ENCODE assay signal across 9 mouse cellular contexts in genomic region chr15:81399297-81399637, GRCm38 (mm10). TPM values are rescaled to one million over a fixed set of nuclear protein-coding genes. Genes with fewer than 3 reads are reported as not detected.
A peak's percentile ranks its signal among the peaks of the same experiment; 100 is the strongest.
DNase-seq lines count a peak whose midpoint lies in the region; ATAC-seq and TF ChIP-seq lines count a peak whose summit lies in the region.
"Had no signal": no experiment of that assay in that cellular context is flagged by ENCODE, and none has a peak within 500 bp of the region (broad histone marks: within the 10 kb centered on the region; RNA-seq: fewer than 3 reads in every experiment).

No protein-coding gene starts in this region.

- intact Hi-C loops in gastrocnemius, postnatal 36 days (cut with DNase I) = no loop called here

- 0% methylated on average over 21 of the region's 21 CpGs for WGBS in thymus, adult 2 months
- WGBS in liver, embryonic 13.5 days (ENCODE audit: insufficient replicate concordance) = 0% methylated on average over 21 of the region's 21 CpGs

- peaks cover 43% of the 10 kb centered on the region for H3K4me1 ChIP-seq in erythroblast, embryonic 14.5 days (ENCODE audit: control insufficient read depth)
- H3K4me1 ChIP-seq in thymus, adult 2 months (replicated peaks; ENCODE audit: control insufficient read depth, insufficient read depth, low read length) = no peaks in the 10 kb centered on the region
- H3K4me1 ChIP-seq in liver, embryonic 13.5 days (replicated peaks) = peaks cover 50% of the 10 kb centered on the region

- peak overlapping the region; percentile 95 for H3K4me3 ChIP-seq in erythroblast, embryonic 14.5 days (replicated peaks)
- peak overlapping the region; percentile 93 for H3K4me3 ChIP-seq in thymus, adult 2 months (ENCODE audit: control insufficient read depth, insufficient read depth, low read length)
- peak overlapping the region; percentile 97 for H3K4me3 ChIP-seq in liver, embryonic 13.5 days (replicated peaks)

- peaks cover 5% of the 10 kb centered on the region for H3K36me3 ChIP-seq in erythroblast, embryonic 14.5 days (ENCODE audit: control insufficient read depth)
- no peaks in the 10 kb centered on the region for H3K36me3 ChIP-seq in thymus, adult 2 months (ENCODE audit: control insufficient read depth, insufficient read depth, low read length)
- H3K36me3 ChIP-seq in liver, embryonic 13.5 days = no peaks in the 10 kb centered on the region

- TF ChIP-seq POLR2A in thymus, adult 2 months (IDR thresholded peaks at IDR 0.05; ENCODE audit: control insufficient read depth, extremely low read depth, insufficient read depth, low read length, poor library complexity) = no peak

- TF ChIP-seq CTCF in thymus, adult 2 months (IDR thresholded peaks at IDR 0.05; ENCODE audit: borderline replicate concordance, control insufficient read depth, extremely low read depth, insufficient read depth, low read length, poor library complexity) = no peak

- H3K27me3 ChIP-seq in erythroblast, embryonic 14.5 days (ENCODE audit: control insufficient read depth) = no peaks in the 10 kb centered on the region
- H3K27me3 ChIP-seq in thymus, adult 2 months (ENCODE audit: control insufficient read depth, insufficient read depth, low read length) = no peaks in the 10 kb centered on the region
- no peaks in the 10 kb centered on the region for H3K27me3 ChIP-seq in liver, embryonic 13.5 days

- DNase-seq in thymus, adult 2 months = no peak
- no peak for DNase-seq in thymus, postnatal 4 days
- no peak for DNase-seq in liver, embryonic 13.5 days
- no peak for DNase-seq in right cerebral cortex, postnatal 10 days (ENCODE audit: low spot score in 2 of 2)
- no peak for DNase-seq in layer of hippocampus, adult 11-12 months (ENCODE audit: low spot score)
- DNase-seq in gastrocnemius, postnatal 36 days = no peak

- ATAC-seq in erythroblast, adult 5-6 weeks (replicated peaks; ENCODE audit: low FRiP score, poor library complexity, severe bottlenecking) = no peak; the same call in 1 of the 2 replicates
- ATAC-seq in liver, embryonic 13.5 days (ENCODE audit: low read depth) = no peak; the same call in 1 of the 2 replicates

- peak overlapping the region; percentile 73 for H3K27ac ChIP-seq in thymus, adult 2 months (ENCODE audit: control insufficient read depth, insufficient read depth, low read length)
- H3K27ac ChIP-seq in liver, embryonic 13.5 days = peak overlapping the region; percentile 89

- H3K4me2 ChIP-seq in liver, embryonic 13.5 days = peak overlapping the region; percentile 98

- H3K9me3 ChIP-seq in erythroblast, embryonic 14.5 days (ENCODE audit: control insufficient read depth, low read length) = no peaks in the 10 kb centered on the region
- H3K9me3 ChIP-seq in liver, embryonic 13.5 days (replicated peaks) = no peaks in the 10 kb centered on the region

- peak overlapping the region; percentile 96 for H3K9ac ChIP-seq in liver, embryonic 13.5 days

RNA-seq across cellular contexts. Expression of gene St13, which starts 0.6 kb away (rescaled TPM):
- 4.7 and 4.8 TPM in 2 replicates for polyA plus RNA-seq in erythroblast, embryonic 14.5 days (2012)
- 14.8 and 48.3 TPM in 2 replicates for total RNA-seq in erythroblast, adult 5-6 weeks (2015; ENCODE audit: low replicate concordance)
- total RNA-seq in erythroblast, adult 5-6 weeks (2017; ENCODE audit: low replicate concordance) = 27.7 and 35.1 TPM in 2 replicates
- polyA plus RNA-seq in thymus, adult 2 months (2012; rRNA removed) = 20.5 and 22.4 TPM in 2 replicates
- polyA plus RNA-seq in liver, embryonic 13.5 days (2015; fragmentation: Nextera tagmentation; extraction: Ambion mirVana) = 77.9 and 98.0 TPM in 2 replicates
- total RNA-seq in gastrocnemius, postnatal 36 days (2021) = 10 to 100 TPM; 79.6 to 81.0 TPM

RNA-seq across cellular contexts. Expression of gene Xpnpep3, which starts 0.7 kb away (rescaled TPM):
- polyA plus RNA-seq in erythroblast, embryonic 14.5 days (2012) = 0.03 and 0.06 TPM in 2 replicates
- 0.63 and 3.8 TPM in 2 replicates for total RNA-seq in erythroblast, adult 5-6 weeks (2015; ENCODE audit: low replicate concordance)
- total RNA-seq in erythroblast, adult 5-6 weeks (2017; ENCODE audit: low replicate concordance) = 3.3 and 7.2 TPM in 2 replicates
- 15.9 and 18.0 TPM in 2 replicates for polyA plus RNA-seq in thymus, adult 2 months (2012; rRNA removed)
- polyA plus RNA-seq in liver, embryonic 13.5 days (2015; fragmentation: Nextera tagmentation; extraction: Ambion mirVana) = 6.2 and 7.7 TPM in 2 replicates
- 1 to 10 TPM; 5.7 to 7.2 TPM for total RNA-seq in gastrocnemius, postnatal 36 days (2021)

RNA-seq across cellular contexts. Expression of gene Dnajb7, which starts 8.8 kb away (rescaled TPM):
- 0.03 and 0.04 TPM in 2 replicates for polyA plus RNA-seq in erythroblast, embryonic 14.5 days (2012)
- not detected in 2 replicates for total RNA-seq in erythroblast, adult 5-6 weeks (2015; ENCODE audit: low replicate concordance)
- total RNA-seq in erythroblast, adult 5-6 weeks (2017; ENCODE audit: low replicate concordance) = not detected in 2 replicates
- polyA plus RNA-seq in thymus, adult 2 months (2012; rRNA removed) = not detected in 2 replicates
- polyA plus RNA-seq in liver, embryonic 13.5 days (2015; fragmentation: Nextera tagmentation; extraction: Ambion mirVana) = 0.92 and 0.95 TPM in 2 replicates
- total RNA-seq in gastrocnemius, postnatal 36 days (2021) = not detected
- total RNA-seq: common myeloid progenitor, adult 5-6 weeks had no signal

RNA-seq across cellular contexts. Expression of gene Slc25a17, which starts 38.7 kb away (rescaled TPM):
- polyA plus RNA-seq in erythroblast, embryonic 14.5 days (2012) = 0.42 and 0.54 TPM in 2 replicates
- 19.2 and 23.4 TPM in 2 replicates for total RNA-seq in erythroblast, adult 5-6 weeks (2015; ENCODE audit: low replicate concordance)
- 19.5 and 25.1 TPM in 2 replicates for total RNA-seq in erythroblast, adult 5-6 weeks (2017; ENCODE audit: low replicate concordance)
- 31.0 and 34.6 TPM in 2 replicates for polyA plus RNA-seq in thymus, adult 2 months (2012; rRNA removed)
- 44.9 and 49.5 TPM in 2 replicates for polyA plus RNA-seq in liver, embryonic 13.5 days (2015; fragmentation: Nextera tagmentation; extraction: Ambion mirVana)
- 10 to 100 TPM in 1 of 2 experiments, 1 to 10 TPM in 1; 7.3 to 11.0 TPM for total RNA-seq in gastrocnemius, postnatal 36 days (2021)
